Mouse (Mus musculus): ENCODE measurements around the gene Phlda3. TPM values are rescaled to one million over a fixed set of nuclear protein-coding genes. Genes with fewer than 3 reads are reported as not detected.

Phlda3 gene
- polyA plus RNA-seq, 1 experiment = 17.5 TPM

GRCm38 (mm10) chr1:135755287-135755686 is 10.6 kb upstream of the Phlda3 start:
- H3K27me3 ChIP-seq (ENCODE audit: control insufficient read depth, insufficient read depth, low read length) = no peaks in the 10 kb centered on the region
- 75% methylated on average over 9 of the region's 9 CpGs for WGBS
- no peaks in the 10 kb centered on the region for H3K4me1 ChIP-seq (ENCODE audit: control insufficient read depth, insufficient read depth, insufficient read length)
- H3K4me3 ChIP-seq (ENCODE audit: extremely low read depth, insufficient read depth, insufficient read length) = no peak overlapping the region
- peaks cover 8% of the 10 kb centered on the region for H3K36me3 ChIP-seq (ENCODE audit: control insufficient read depth, insufficient read depth, low read length)
- DNase-seq (ENCODE audit: low read depth in 1 of 2, low spot score in 2 of 2) = no peak
- no peak for TF ChIP-seq CTCF (IDR thresholded peaks at IDR 0.05; ENCODE audit: extremely low read depth, insufficient read depth, insufficient read length, insufficient replicate concordance)
- no peak for TF ChIP-seq POLR2A (IDR thresholded peaks at IDR 0.05; ENCODE audit: low read depth, low read length)
- no peak overlapping the region for H3K27ac ChIP-seq (ENCODE audit: insufficient read depth, low read length)

- WGBS = 78% methylated on average over 3 of the region's 3 CpGs
- no peak for DNase-seq (ENCODE audit: low read depth in 1 of 2, low spot score in 2 of 2)
- Histone ChIP-seq H3K36me3 (ENCODE audit: control insufficient read depth, insufficient read depth, low read length) (peaks cover 3% of the 10 kb centered on the region; the same call in 1 of the 2 replicates), H3K4me3 (ENCODE audit: extremely low read depth, insufficient read depth, insufficient read length) (no peak overlapping the region), H3K27ac (ENCODE audit: insufficient read depth, low read length) (no peak overlapping the region), H3K27me3 (ENCODE audit: control insufficient read depth, insufficient read depth, low read length) (no peaks in the 10 kb centered on the region), H3K4me1 (ENCODE audit: control insufficient read depth, insufficient read depth, insufficient read length) (no peaks in the 10 kb centered on the region)
- TF ChIP-seq CTCF (IDR thresholded peaks at IDR 0.05; ENCODE audit: extremely low read depth, insufficient read depth, insufficient read length, insufficient replicate concordance) (no peak), POLR2A (IDR thresholded peaks at IDR 0.05; ENCODE audit: low read depth, low read length) (no peak)
These were observed 10.0 kb upstream of the Phlda3 start for GRCm38 (mm10) chr1:135755913-135756312.

DNA sequence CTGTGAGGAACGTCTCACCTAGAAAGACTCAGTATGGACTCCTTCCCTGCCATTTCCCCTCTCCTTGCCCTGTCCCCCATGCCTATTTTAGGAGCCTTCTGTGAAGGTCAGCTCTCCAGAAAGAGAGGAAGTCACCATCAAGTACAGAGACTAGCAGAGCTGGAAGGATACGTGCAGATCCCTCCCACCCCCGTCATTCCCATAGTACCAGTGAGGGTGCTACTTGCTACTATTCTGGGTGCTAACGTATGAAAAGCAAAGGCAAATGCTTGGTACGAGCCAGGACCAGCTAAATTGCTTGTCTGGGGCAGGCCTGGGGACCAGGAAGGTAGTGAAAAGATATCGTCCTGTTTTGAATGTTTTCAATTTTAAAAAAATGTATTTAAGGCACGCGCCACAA is 8.6 kb upstream of the Phlda3 start:
- Histone ChIP-seq H3K4me3 (ENCODE audit: extremely low read depth, insufficient read depth, insufficient read length) (no peak overlapping the region), H3K27ac (ENCODE audit: insufficient read depth, low read length) (no peak overlapping the region), H3K4me1 (ENCODE audit: control insufficient read depth, insufficient read depth, insufficient read length) (no peaks in the 10 kb centered on the region), H3K27me3 (ENCODE audit: control insufficient read depth, insufficient read depth, low read length) (no peaks in the 10 kb centered on the region), H3K36me3 (ENCODE audit: control insufficient read depth, insufficient read depth, low read length) (no peaks in the 10 kb centered on the region)
- TF ChIP-seq POLR2A (IDR thresholded peaks at IDR 0.05; ENCODE audit: low read depth, low read length) = no peak
- TF ChIP-seq CTCF (IDR thresholded peaks at IDR 0.05; ENCODE audit: extremely low read depth, insufficient read depth, insufficient read length, insufficient replicate concordance) = no peak
- DNase-seq (ENCODE audit: low read depth in 1 of 2, low spot score in 2 of 2) = no peak
- 81% methylated on average over 8 of the region's 8 CpGs for WGBS

DNA sequence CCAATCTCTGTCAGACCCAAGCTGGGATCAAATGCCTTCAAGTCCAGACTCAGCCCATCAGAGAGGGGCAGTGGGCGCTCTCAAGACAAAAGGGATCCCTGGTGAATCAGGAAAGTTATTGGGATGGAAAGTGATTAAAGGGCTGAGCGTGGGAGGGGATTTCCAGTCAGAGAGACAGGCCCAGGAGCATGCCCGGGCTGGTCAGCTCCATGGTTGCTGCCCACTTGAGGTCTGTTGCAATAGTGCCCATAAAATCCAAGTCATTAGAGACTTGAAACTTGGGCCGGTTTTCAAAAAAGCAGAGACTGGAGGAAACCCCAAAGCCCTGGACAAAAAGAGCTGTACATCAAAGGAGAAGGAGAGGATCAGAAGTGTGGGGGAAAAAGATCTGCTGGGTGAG is 6.2 kb upstream of the Phlda3 start:
- no peak for TF ChIP-seq CTCF (IDR thresholded peaks at IDR 0.05; ENCODE audit: extremely low read depth, insufficient read depth, insufficient read length, insufficient replicate concordance)
- TF ChIP-seq POLR2A (IDR thresholded peaks at IDR 0.05; ENCODE audit: low read depth, low read length) = no peak
- 78% methylated on average over 4 of the region's 4 CpGs for WGBS
- H3K4me3 ChIP-seq (ENCODE audit: extremely low read depth, insufficient read depth, insufficient read length) = no peak overlapping the region
- H3K27me3 ChIP-seq (ENCODE audit: control insufficient read depth, insufficient read depth, low read length) = no peaks in the 10 kb centered on the region
- no peaks in the 10 kb centered on the region for H3K36me3 ChIP-seq (ENCODE audit: control insufficient read depth, insufficient read depth, low read length)
- no peak for DNase-seq (ENCODE audit: low read depth in 1 of 2, low spot score in 2 of 2)
- H3K27ac ChIP-seq (ENCODE audit: insufficient read depth, low read length) = no peak overlapping the region
- no peaks in the 10 kb centered on the region for H3K4me1 ChIP-seq (ENCODE audit: control insufficient read depth, insufficient read depth, insufficient read length)

DNA sequence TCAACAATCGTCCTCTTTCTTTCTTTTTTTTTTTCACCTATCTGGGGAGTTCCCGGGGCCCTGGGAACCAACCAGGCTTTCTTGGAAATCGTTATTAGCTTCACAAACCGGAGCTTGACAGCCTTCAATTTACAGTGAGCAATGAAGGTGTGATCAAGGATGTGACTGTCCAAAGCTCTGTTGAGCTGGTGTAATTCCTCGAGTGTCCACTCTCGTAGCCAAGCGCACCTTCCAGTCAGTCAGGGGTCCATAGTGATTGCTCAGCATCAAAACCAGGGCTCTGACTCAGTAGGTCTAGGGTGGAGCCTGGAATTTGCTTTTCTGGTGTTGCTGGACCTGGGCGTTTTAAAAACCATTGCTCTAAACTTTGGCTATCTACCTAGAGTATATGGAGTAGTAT is 5.7 kb upstream of the Phlda3 start:
- Histone ChIP-seq H3K4me3 (ENCODE audit: extremely low read depth, insufficient read depth, insufficient read length) (no peak overlapping the region), H3K27ac (ENCODE audit: insufficient read depth, low read length) (no peak overlapping the region), H3K27me3 (ENCODE audit: control insufficient read depth, insufficient read depth, low read length) (no peaks in the 10 kb centered on the region), H3K36me3 (ENCODE audit: control insufficient read depth, insufficient read depth, low read length) (no peaks in the 10 kb centered on the region), H3K4me1 (ENCODE audit: control insufficient read depth, insufficient read depth, insufficient read length) (no peaks in the 10 kb centered on the region)
- 78% methylated on average over 8 of the region's 8 CpGs for WGBS
- DNase-seq (ENCODE audit: low read depth in 1 of 2, low spot score in 2 of 2) = no peak
- TF ChIP-seq CTCF (IDR thresholded peaks at IDR 0.05; ENCODE audit: extremely low read depth, insufficient read depth, insufficient read length, insufficient replicate concordance) = no peak
- TF ChIP-seq POLR2A (IDR thresholded peaks at IDR 0.05; ENCODE audit: low read depth, low read length) = no peak

GRCm38 (mm10) chr1:135761728-135762127 is 4.2 kb upstream of the Phlda3 start:
- WGBS = 93% methylated on average over 5 of the region's 5 CpGs
- Histone ChIP-seq H3K4me3 (ENCODE audit: extremely low read depth, insufficient read depth, insufficient read length) (no peak overlapping the region), H3K27ac (ENCODE audit: insufficient read depth, low read length) (no peak overlapping the region), H3K4me1 (ENCODE audit: control insufficient read depth, insufficient read depth, insufficient read length) (peaks cover 8% of the 10 kb centered on the region), H3K27me3 (ENCODE audit: control insufficient read depth, insufficient read depth, low read length) (peaks cover 10% of the 10 kb centered on the region), H3K36me3 (ENCODE audit: control insufficient read depth, insufficient read depth, low read length) (no peaks in the 10 kb centered on the region)
- no peak for DNase-seq (ENCODE audit: low read depth in 1 of 2, low spot score in 2 of 2)
- TF ChIP-seq CTCF (IDR thresholded peaks at IDR 0.05; ENCODE audit: extremely low read depth, insufficient read depth, insufficient read length, insufficient replicate concordance) (no peak), POLR2A (IDR thresholded peaks at IDR 0.05; ENCODE audit: low read depth, low read length) (no peak)

GRCm38 (mm10) chr1:135763503-135764205 is 2.3 kb upstream of the Phlda3 start:
- no peak for DNase-seq (ENCODE audit: low read depth in 1 of 2, low spot score in 2 of 2)
- no peaks in the 10 kb centered on the region for H3K36me3 ChIP-seq (ENCODE audit: control insufficient read depth, insufficient read depth, low read length)
- TF ChIP-seq POLR2A (IDR thresholded peaks at IDR 0.05; ENCODE audit: low read depth, low read length) = no peak
- no peak for TF ChIP-seq CTCF (IDR thresholded peaks at IDR 0.05; ENCODE audit: extremely low read depth, insufficient read depth, insufficient read length, insufficient replicate concordance)
- 84% methylated on average over 9 of the region's 9 CpGs for WGBS
- no peak overlapping the region for H3K4me3 ChIP-seq (ENCODE audit: extremely low read depth, insufficient read depth, insufficient read length)
- no peak overlapping the region for H3K27ac ChIP-seq (ENCODE audit: insufficient read depth, low read length)
- H3K4me1 ChIP-seq (ENCODE audit: control insufficient read depth, insufficient read depth, insufficient read length) = peaks cover 8% of the 10 kb centered on the region
- peaks cover 10% of the 10 kb centered on the region for H3K27me3 ChIP-seq (ENCODE audit: control insufficient read depth, insufficient read depth, low read length)
